Mouse (Mus musculus): ENCODE measurements around the gene Vmn1r36. TPM values are rescaled to one million over a fixed set of nuclear protein-coding genes. Genes with fewer than 3 reads are reported as not detected.
"Not testable (repeated sequence)": the region's sequence is repeated elsewhere in the genome, so short reads cannot be mapped to it uniquely, and the experiment has no call there.

Gene Vmn1r36
- polyA plus RNA-seq (2012; rRNA removed) = not detected in 2 replicates

DNA sequence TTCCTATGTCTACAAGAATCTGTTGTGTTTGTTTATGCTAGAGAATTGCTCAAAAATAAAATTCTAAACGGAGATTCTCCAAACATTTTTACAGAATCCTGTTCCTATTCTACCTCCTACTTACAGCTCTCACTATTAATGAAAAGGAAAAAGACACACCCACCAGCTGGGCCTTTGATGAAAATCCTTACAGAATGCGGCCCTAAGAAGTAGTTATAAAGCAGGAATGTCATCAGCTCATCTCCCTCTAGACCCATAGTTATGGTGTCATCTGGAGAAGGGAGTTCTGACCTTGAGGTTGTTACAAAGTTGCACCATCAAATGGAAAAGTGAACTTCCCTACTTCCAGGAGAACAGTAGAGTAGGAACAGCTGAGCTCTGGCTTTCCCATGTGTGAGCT is at the start of gene Vmn1r36:
Gene Vmn1r36 (minus strand): TSS at position 101 of the 400 bp plus-strand sequence.
- 72% methylated on average over 2 of the region's 2 CpGs for WGBS
- H3K27ac ChIP-seq (ENCODE audit: insufficient read depth, low read length); H3K36me3 ChIP-seq (ENCODE audit: control insufficient read depth, insufficient read depth, low read length); H3K4me1 ChIP-seq (ENCODE audit: control insufficient read depth, insufficient read depth, insufficient read length); H3K4me3 ChIP-seq (ENCODE audit: extremely low read depth, insufficient read depth, insufficient read length); DNase-seq (ENCODE audit: low read depth in 1 of 2, low spot score in 2 of 2); H3K27me3 ChIP-seq (ENCODE audit: control insufficient read depth, insufficient read depth, low read length): not testable (repeated sequence)

DNA sequence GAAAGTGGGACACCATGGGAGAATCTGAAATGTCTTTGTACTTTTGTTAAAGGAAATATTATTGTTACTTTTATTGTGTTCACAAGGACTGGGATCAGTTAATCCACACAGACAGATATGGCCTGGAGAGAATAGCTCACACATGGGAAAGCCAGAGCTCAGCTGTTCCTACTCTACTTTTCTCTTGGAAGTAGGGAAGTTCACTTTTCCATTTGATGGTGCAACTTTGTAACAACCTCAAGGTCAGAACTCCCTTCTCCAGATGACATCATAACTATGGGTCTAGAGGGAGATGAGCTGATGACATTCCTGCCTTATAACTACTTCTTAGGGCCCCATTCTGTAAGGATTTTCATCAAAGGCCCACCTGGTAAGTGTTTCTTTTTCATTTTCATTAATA is 10.1 kb upstream of the Vmn1r36 start, which contains the start of gene Vmn1r37:
Gene Vmn1r37 (plus strand): TSS at position 301 of the 400 bp plus-strand sequence.
- not testable (repeated sequence) for H3K27me3 ChIP-seq (ENCODE audit: control insufficient read depth, insufficient read depth, low read length); H3K4me1 ChIP-seq (ENCODE audit: control insufficient read depth, insufficient read depth, insufficient read length)

DNA sequence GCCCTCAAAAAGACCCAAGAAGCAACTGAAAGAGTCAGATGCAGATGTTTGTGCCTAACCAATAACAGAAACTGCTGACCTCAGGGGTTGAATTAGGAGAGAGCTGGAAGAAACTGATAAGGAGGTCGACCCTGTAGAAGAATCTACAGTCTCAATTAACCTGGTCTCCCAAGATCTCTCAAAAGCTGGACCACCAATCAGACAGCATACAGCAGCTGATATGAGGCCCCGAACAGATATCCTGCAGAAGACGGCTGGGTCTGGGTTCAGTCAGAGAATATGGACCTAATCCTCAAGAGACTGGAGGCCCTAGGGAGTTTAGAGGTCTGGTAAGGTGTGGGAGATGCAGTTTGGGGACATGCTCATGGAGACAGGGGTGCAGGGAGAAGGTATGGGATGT is 5.1 kb downstream of the Vmn1r36 start:
- TF ChIP-seq POLR2A (IDR thresholded peaks at IDR 0.05; ENCODE audit: low read depth, low read length) (no peak), CTCF (IDR thresholded peaks at IDR 0.05; ENCODE audit: extremely low read depth, insufficient read depth, insufficient read length, insufficient replicate concordance) (no peak)
- WGBS = 70% methylated on average over 3 of the region's 3 CpGs
- no peak for DNase-seq (ENCODE audit: low read depth in 1 of 2, low spot score in 2 of 2)
- H3K27ac ChIP-seq (ENCODE audit: insufficient read depth, low read length) = no peak overlapping the region
- no peaks in the 10 kb centered on the region for H3K36me3 ChIP-seq (ENCODE audit: control insufficient read depth, insufficient read depth, low read length)
- no peaks in the 10 kb centered on the region for H3K27me3 ChIP-seq (ENCODE audit: control insufficient read depth, insufficient read depth, low read length)
- no peaks in the 10 kb centered on the region for H3K4me1 ChIP-seq (ENCODE audit: control insufficient read depth, insufficient read depth, insufficient read length)
- H3K4me3 ChIP-seq (ENCODE audit: extremely low read depth, insufficient read depth, insufficient read length) = no peak overlapping the region

More for the DNA sequence above, 10.1 kb upstream of the Vmn1r36 start, which contains the start of gene Vmn1r37:
- H3K4me3 ChIP-seq (ENCODE audit: extremely low read depth, insufficient read depth, insufficient read length); H3K36me3 ChIP-seq (ENCODE audit: control insufficient read depth, insufficient read depth, low read length); H3K27ac ChIP-seq (ENCODE audit: insufficient read depth, low read length); DNase-seq (ENCODE audit: low read depth in 1 of 2, low spot score in 2 of 2): not testable (repeated sequence)

DNA sequence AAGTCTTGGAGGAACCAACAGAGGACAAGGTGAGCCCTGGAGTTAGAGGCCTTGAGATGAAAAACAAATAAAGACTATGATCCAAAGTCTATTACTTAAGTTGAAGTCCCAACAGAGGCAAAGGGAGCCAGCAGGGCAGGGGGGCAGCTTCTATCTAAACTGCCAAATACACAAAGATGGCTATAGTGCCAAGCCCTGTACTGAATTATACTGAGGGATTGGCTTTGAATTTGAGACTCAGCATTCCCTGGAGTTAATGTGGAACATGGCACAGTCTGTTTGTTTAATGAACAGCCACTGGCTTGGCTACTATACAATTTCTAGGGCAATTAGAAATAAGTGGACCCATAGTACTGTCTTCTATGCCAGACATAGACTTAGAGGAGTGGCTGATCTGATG is 10.1 kb downstream of the Vmn1r36 start:
- no peaks in the 10 kb centered on the region for H3K27me3 ChIP-seq (ENCODE audit: control insufficient read depth, insufficient read depth, low read length)
- no peak for DNase-seq (ENCODE audit: low read depth in 1 of 2, low spot score in 2 of 2)
- H3K4me1 ChIP-seq (ENCODE audit: control insufficient read depth, insufficient read depth, insufficient read length) = no peaks in the 10 kb centered on the region
- no peak for TF ChIP-seq CTCF (IDR thresholded peaks at IDR 0.05; ENCODE audit: extremely low read depth, insufficient read depth, insufficient read length, insufficient replicate concordance)
- no peak for TF ChIP-seq POLR2A (IDR thresholded peaks at IDR 0.05; ENCODE audit: low read depth, low read length)
- H3K36me3 ChIP-seq (ENCODE audit: control insufficient read depth, insufficient read depth, low read length) = no peaks in the 10 kb centered on the region
- no peak overlapping the region for H3K27ac ChIP-seq (ENCODE audit: insufficient read depth, low read length)
- H3K4me3 ChIP-seq (ENCODE audit: extremely low read depth, insufficient read depth, insufficient read length) = no peak overlapping the region

DNA sequence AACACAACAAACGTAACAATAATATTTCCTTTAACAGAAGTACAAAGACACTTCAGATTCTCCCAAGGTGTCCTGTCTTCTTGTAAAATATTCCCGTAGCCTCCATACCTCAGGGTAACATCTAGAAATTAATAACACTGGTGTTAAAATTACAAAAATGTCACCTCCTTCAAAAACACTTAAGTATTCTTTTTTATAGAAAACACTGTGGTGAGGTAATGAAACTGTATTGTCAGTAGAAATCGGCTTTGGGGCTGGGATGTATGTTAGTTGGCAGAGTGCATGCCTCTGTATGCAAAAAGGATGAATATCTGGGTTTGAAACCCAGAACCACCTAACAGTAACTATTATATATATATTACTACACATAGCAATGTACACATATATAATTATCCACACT is 33.2 kb downstream of the Vmn1r36 start, which contains the start of gene Vmn1r35:
Gene Vmn1r35 (minus strand): TSS at position 101 of the 400 bp plus-strand sequence.
- no peaks in the 10 kb centered on the region for H3K4me1 ChIP-seq (ENCODE audit: control insufficient read depth, insufficient read depth, insufficient read length)
- TF ChIP-seq CTCF (IDR thresholded peaks at IDR 0.05; ENCODE audit: extremely low read depth, insufficient read depth, insufficient read length, insufficient replicate concordance) (no peak), POLR2A (IDR thresholded peaks at IDR 0.05; ENCODE audit: low read depth, low read length) (no peak)
- 86% methylated on average over 3 of the region's 3 CpGs for WGBS
- H3K27me3 ChIP-seq (ENCODE audit: control insufficient read depth, insufficient read depth, low read length) = no peaks in the 10 kb centered on the region
- H3K4me3 ChIP-seq (ENCODE audit: extremely low read depth, insufficient read depth, insufficient read length) = no peak within 1 kb of the TSS
- no peak within 1 kb of the TSS for H3K27ac ChIP-seq (ENCODE audit: insufficient read depth, low read length)
- H3K36me3 ChIP-seq (ENCODE audit: control insufficient read depth, insufficient read depth, low read length) = no peaks in the 10 kb centered on the region
- DNase-seq (ENCODE audit: low read depth in 1 of 2, low spot score in 2 of 2) = no peak

Other genes with a start within 250 kb of the Vmn1r36 start
- gene Mad2l1, start 183.8 kb downstream of the Vmn1r36 start, polyA plus RNA-seq (2012; rRNA removed) = 3.7 and 5.5 TPM in 2 replicates
- gene Vmn1r32, start 159.1 kb downstream of the Vmn1r36 start, polyA plus RNA-seq (2012; rRNA removed) = not detected in 2 replicates
- gene Vmn1r33, start 100.9 kb downstream of the Vmn1r36 start, polyA plus RNA-seq (2012; rRNA removed) = not detected in 2 replicates
- not detected in 2 replicates for gene Vmn1r34, start 75.3 kb downstream of the Vmn1r36 start, polyA plus RNA-seq (2012; rRNA removed)
- not detected in 2 replicates for gene Vmn1r35, start 33.3 kb downstream of the Vmn1r36 start, polyA plus RNA-seq (2012; rRNA removed)
- not detected in 2 replicates for gene Vmn1r37, start 10.2 kb upstream of the Vmn1r36 start, polyA plus RNA-seq (2012; rRNA removed)
- gene Vmn1r38, start 63.5 kb upstream of the Vmn1r36 start, polyA plus RNA-seq (2012; rRNA removed) = not detected in 2 replicates
- gene Vmn1r39, start 91.4 kb upstream of the Vmn1r36 start, polyA plus RNA-seq (2012; rRNA removed) = not detected in 2 replicates
- 6.6 and 6.9 TPM in 2 replicates for gene Gng12, start 177.2 kb upstream of the Vmn1r36 start, polyA plus RNA-seq (2012; rRNA removed)